Mouse (Mus musculus) embryonic fibroblast, embryonic 13.5 days (primary cell): ENCODE measurements around the gene Lrpap1. TPM values are rescaled to one million over a fixed set of nuclear protein-coding genes. Genes with fewer than 3 reads are reported as not detected.

Experiments
- H3K27ac ChIP-seq: 2 replicates; pipeline ENCODE4 v1.5.1; 2012; ENCODE audit warnings: low read length, control low read depth, inconsistent platforms; ENCODE audit not compliant: insufficient read depth
- H3K4me1 ChIP-seq: 2 replicates; pipeline ENCODE4 v1.6.1; 2011; ENCODE audit warnings: low read length; ENCODE audit not compliant: control insufficient read depth, insufficient read depth
- H3K4me3 ChIP-seq: 2 replicates; pipeline ENCODE4 v1.5.1; 2011; ENCODE audit warnings: mild to moderate bottlenecking, control low read depth, low read length; ENCODE audit not compliant: insufficient read depth
- CTCF ChIP-seq: IDR thresholded peaks from 2 replicates; pipeline ENCODE4 v1.5.1; 2011; ENCODE audit warnings: mild to moderate bottlenecking, control low read depth, low read length, moderate library complexity, borderline replicate concordance; ENCODE audit not compliant: insufficient read depth
- POLR2A ChIP-seq: IDR thresholded peaks from 2 replicates; pipeline ENCODE4 v1.6.1; 2011; ENCODE audit warnings: low read depth, mild to moderate bottlenecking, control low read depth, low read length, moderate library complexity
- polyA plus RNA-seq: library from polyadenylated mRNA; stranded (reverse); fragments of >200 nt; gene quantifications from 2 replicates; pipeline ENCODE4 v1.2.4, GENCODE M21; 2011; ENCODE audit warnings: low read depth; ENCODE audit not compliant: missing spikeins, insufficient read length

Lrpap1 gene
- polyA plus RNA-seq, 1 experiment: 62.3 TPM

DNA sequence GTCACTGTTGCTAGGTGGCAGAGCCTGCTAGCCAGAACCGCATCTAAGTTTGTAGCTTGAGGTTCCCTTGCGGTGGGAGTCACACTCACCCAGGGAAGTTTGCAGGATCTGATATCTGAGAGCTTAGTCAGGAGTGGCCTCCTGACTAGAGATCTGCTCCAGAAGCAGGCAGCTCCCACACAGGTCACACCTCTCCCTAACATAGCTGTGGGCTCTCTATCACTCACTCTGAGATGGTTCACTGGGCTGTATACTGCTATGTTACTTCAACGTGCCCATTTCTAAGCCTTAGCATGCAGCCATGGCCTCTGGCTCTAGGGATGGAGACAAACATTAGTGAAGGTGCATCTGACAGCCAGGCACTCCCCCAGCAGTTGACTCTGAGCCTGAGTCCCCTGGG, 13.9 kb downstream of the Lrpap1 start:
- Histone ChIP-seq H3K4me3 (no peak overlapping the region), H3K27ac (no peak overlapping the region), H3K4me1 (no peaks in the 10 kb centered on the region)
- TF ChIP-seq CTCF: no peak
- no peak for TF ChIP-seq POLR2A

DNA sequence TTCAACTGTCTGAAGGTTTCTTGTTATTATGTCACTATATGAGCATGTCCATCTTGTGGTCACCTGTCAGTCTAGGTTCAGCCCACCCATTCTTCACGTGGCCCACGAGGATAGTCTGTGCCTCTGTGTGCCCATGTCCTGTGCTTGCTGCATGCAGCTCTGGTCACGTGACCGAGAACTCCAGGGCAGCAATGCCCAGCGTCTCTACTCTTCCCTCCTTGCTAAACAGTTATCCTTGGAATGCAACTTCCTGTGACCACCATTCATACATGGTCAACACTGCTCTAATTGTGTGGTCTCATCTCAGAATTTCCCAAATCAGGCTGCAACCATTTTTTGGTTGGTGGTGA, 16.0 kb downstream of the Lrpap1 start:
- no peak overlapping the region for H3K4me3 ChIP-seq
- H3K27ac ChIP-seq: no peak overlapping the region
- TF ChIP-seq CTCF (no peak), POLR2A (no peak)
- H3K4me1 ChIP-seq: no peaks in the 10 kb centered on the region

DNA sequence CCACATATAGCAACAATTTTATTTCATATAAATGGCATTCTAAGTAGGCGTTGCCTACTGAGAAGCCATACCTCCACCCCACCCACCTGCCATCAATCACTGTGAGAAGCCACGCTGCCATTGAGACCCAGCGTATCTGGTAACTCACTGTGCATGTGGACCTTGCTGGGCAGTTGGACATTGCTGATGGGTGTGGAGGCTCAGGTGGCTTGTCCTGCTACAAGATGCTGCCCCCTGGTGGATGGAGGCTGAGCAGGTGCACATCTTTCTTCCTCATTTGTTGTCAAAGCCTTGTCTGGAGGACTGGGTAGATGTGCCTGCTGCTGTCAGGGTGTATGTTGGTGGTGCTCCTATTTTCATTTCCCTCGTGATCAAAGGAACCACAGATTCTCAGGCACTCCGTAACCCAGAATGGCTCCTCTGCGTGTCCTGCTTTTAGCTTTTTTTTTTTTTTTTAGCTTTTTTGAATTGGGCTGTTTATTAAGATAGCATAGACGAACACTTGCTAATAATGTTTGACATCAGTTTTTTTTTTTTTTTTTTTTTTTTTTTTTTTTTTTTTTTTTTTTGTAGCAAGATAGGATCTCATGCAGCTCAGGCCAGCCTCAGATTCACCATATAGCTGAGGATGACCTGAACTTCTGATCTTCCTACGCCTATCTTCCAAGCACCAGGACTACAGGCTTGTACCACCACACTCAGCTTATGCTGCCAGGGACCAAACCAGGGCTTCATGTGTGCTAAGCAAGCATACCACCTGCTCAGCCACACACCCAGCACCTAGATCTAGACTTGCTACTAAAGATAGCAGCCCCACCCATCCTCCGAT, 16.6 kb downstream of the Lrpap1 start:
- Histone ChIP-seq H3K27ac (no peak overlapping the region), H3K4me3 (no peak overlapping the region), H3K4me1 (no peaks in the 10 kb centered on the region)
- no peak for TF ChIP-seq POLR2A
- peak; percentile 83; the same call in 1 of the 2 replicates for TF ChIP-seq CTCF

- no peaks in the 10 kb centered on the region for H3K4me1 ChIP-seq
- H3K27ac ChIP-seq: no peak overlapping the region
- H3K4me3 ChIP-seq: no peak overlapping the region
- no peak for TF ChIP-seq CTCF
- no peak for TF ChIP-seq POLR2A
Observed at GRCm38 (mm10) chr5:35084913-35085312, 20.7 kb downstream of the Lrpap1 start.

DNA sequence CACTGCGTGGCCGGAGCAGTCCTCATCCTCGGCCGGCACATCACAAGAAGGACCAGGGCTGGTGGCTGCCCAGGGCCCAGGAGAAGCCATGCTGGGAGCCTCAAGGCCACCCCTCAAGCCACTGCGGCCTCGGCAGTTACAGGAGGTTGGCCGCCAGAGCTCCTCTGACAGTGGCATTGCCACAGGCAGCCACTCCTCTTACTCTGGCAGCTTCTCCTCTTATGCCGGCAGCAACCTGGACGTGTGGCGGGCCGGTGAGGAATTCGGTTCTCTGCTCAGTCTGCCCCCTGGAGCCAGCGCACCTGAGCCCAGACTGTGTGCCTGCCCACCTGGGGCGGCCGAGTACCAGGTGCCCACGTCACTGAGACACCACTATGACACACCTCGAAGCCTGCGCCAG, 26.5 kb downstream of the Lrpap1 start:
- H3K27ac ChIP-seq: no peak overlapping the region
- TF ChIP-seq POLR2A (no peak), CTCF (no peak)
- H3K4me3 ChIP-seq: no peak overlapping the region
- no peaks in the 10 kb centered on the region for H3K4me1 ChIP-seq

GRCm38 (mm10) chr5:35076369-35076768, 29.2 kb downstream of the Lrpap1 start:
- Histone ChIP-seq H3K4me1 (no peaks in the 10 kb centered on the region), H3K27ac (no peak overlapping the region), H3K4me3 (no peak overlapping the region)
- no peak for TF ChIP-seq CTCF
- no peak for TF ChIP-seq POLR2A

DNA sequence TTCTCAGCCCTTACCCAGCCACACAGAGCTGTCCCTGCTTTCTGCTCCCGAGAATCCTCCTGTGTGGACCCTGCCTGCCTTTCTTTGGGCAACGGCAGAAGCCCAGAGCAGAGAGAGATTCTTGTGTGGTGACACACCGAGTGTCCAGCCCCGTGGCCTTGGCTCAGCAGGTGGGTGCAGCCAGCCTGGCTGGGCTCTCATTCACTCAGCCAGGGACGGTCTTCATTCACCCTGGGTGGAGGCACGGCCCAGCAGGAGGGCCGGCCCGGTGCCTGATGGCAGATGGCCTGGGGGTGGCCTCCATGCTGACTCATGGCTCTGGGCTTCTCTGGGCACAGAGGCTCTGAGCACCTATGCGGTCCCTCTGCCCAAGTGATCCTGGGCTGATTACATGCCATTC, 31.6 kb downstream of the Lrpap1 start:
- Histone ChIP-seq H3K27ac (no peak overlapping the region), H3K4me1 (no peaks in the 10 kb centered on the region)
- TF ChIP-seq CTCF: no peak
- TF ChIP-seq POLR2A: no peak

DNA sequence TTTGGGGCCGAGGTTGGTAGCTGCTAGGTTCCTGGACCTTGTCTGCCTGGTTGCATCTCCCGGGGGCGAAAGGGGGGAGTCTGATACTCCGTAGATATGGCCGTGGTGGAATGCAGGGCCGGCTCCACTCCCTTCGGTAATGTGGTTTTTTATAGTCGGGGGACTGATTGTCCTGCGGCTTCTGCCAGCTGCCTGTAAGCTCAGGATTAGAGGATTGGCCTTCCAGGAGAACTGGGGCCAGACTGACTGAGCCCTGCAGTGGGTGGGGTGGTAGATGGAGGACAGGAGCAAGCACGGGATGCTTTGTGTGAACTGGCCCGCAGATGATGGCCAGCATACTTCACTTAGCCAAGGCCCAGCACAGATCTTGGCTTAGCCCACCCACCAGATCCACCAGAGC, 32.3 kb downstream of the Lrpap1 start:
- no peaks in the 10 kb centered on the region for H3K4me1 ChIP-seq

More for the DNA sequence above, 31.6 kb downstream of the Lrpap1 start:
- H3K4me3 ChIP-seq: no peak overlapping the region

GRCm38 (mm10) chr5:35071855-35072254, 33.7 kb downstream of the Lrpap1 start:
- Histone ChIP-seq H3K27ac (no peak overlapping the region), H3K4me1 (no peaks in the 10 kb centered on the region), H3K4me3 (no peak overlapping the region)
- no peak for TF ChIP-seq CTCF
- no peak for TF ChIP-seq POLR2A

More for the DNA sequence above, 32.3 kb downstream of the Lrpap1 start:
- Histone ChIP-seq H3K27ac (no peak overlapping the region), H3K4me3 (no peak overlapping the region)
- no peak for TF ChIP-seq CTCF

DNA sequence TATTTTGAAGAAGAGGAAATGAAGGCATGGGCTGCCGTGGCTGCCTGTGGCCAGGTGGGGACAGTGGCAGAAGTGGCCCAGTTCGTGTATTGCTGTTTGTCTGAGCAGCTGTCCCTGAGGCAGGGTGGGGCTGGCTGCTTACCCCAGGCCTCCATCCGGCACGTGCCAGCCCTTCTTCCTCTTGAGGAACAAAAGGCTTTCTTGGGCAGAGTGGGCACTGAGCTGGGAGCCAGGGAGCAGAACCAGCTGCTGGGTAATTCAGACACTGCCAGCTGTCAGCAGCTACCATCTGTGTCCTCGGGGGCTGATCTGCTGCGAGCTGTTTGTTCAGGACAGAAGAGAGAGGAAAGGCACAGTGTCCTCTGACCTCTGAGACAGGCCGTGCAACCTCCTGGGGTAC, 34.6 kb downstream of the Lrpap1 start:
- TF ChIP-seq CTCF: no peak
- no peak for TF ChIP-seq POLR2A
- Histone ChIP-seq H3K27ac (no peak overlapping the region), H3K4me3 (no peak overlapping the region), H3K4me1 (no peaks in the 10 kb centered on the region)
